Mouse (Mus musculus): ENCODE data around the gene Vamp1. TPM values are rescaled to one million over a fixed set of nuclear protein-coding genes. Genes with fewer than 3 reads are reported as not detected.
A peak's percentile ranks its signal among the peaks of the same experiment; 100 is the strongest.

Vamp1 gene
- polyA plus RNA-seq, 1 experiment from 2014 or later, result 7.5 TPM

DNA sequence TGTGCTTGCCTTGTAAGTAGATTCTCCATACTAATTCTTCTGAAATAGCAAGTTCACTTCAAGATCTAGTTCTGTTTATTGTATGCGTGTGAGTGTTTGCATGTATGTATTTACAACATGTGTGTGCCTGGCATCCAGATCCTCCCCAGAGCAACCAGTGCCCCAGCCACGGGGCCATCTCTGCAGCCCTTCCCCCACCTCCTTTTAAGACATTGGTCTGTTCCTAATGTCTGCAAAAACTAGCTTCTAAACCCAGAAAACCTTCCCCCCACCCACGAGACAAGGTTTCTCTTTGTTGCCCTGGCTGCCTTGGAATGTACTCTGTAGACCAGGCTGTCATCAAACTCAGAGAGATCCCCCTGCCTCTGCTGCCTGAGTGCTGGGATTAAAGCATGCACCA lies 7.2 kb downstream of the Vamp1 start:
- no peak overlapping the region for H3K9ac ChIP-seq (replicated peaks; ENCODE audit: low read length)
- H3K27me3 ChIP-seq (ENCODE audit: insufficient read depth, low read length), result no peaks in the 10 kb centered on the region
- H3K9me3 ChIP-seq (ENCODE audit: low read length), result no peaks in the 10 kb centered on the region
- ATAC-seq (ENCODE audit: low FRiP score, low TSS enrichment), result no peak
- no peak overlapping the region for H3K4me3 ChIP-seq (ENCODE audit: low read length)
- no peaks in the 10 kb centered on the region for H3K4me1 ChIP-seq (ENCODE audit: insufficient read depth, low read length)
- no peak overlapping the region for H3K4me2 ChIP-seq (replicated peaks; ENCODE audit: low read depth, low read length)
- no peak overlapping the region for H3K27ac ChIP-seq (ENCODE audit: low read length)
- H3K36me3 ChIP-seq (ENCODE audit: insufficient read depth, low read length), result peaks cover 5% of the 10 kb centered on the region; the same call in 1 of the 2 replicates
- 79% methylated on average over 3 of the region's 3 CpGs for WGBS

DNA sequence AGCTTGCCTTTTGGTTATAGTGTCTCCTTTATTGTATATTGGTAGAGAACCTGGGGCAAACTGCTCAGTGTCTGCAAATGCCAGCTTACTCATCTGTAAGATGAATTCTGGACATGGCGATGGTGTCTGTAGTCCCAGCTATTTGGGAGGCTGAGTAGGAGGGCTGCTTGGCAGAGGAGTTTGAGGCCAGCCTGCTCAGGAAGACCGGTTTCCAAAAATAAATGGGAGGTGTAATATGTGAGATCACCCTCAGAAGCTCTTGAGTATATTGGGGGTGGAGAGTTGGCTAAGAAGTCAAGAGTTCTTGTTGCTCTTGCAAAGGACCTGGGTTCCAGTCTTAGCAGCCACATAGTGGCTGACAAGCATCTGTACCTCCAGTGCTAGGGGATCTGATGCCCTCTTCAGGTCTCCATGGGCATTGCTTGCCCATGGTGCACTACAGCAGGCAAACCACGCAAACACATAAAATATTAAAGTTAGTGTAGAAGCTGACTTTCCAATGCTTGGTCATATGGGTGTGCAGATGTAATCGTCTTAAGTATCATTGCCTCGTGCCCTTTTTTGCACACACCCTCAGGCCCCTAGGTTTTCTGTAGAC lies 10.3 kb downstream of the Vamp1 start:
- ATAC-seq (ENCODE audit: low FRiP score, low TSS enrichment), result no peak
- WGBS, result 83% methylated on average over 5 of the region's 5 CpGs
- no peak overlapping the region for H3K4me2 ChIP-seq (replicated peaks; ENCODE audit: low read depth, low read length)
- H3K27ac ChIP-seq (ENCODE audit: low read length), result no peak overlapping the region
- no peak overlapping the region for H3K9ac ChIP-seq (replicated peaks; ENCODE audit: low read length)
- 0 out of 2 replicates have a peak, but pooled peaks cover 4% of the 10 kb centered on the region for H3K4me1 ChIP-seq (ENCODE audit: insufficient read depth, low read length)
- H3K9me3 ChIP-seq (ENCODE audit: low read length), result no peaks in the 10 kb centered on the region
- no peaks in the 10 kb centered on the region for H3K27me3 ChIP-seq (ENCODE audit: insufficient read depth, low read length)
- peaks cover 5% of the 10 kb centered on the region; the same call in 1 of the 2 replicates for H3K36me3 ChIP-seq (ENCODE audit: insufficient read depth, low read length)
- no peak overlapping the region for H3K4me3 ChIP-seq (ENCODE audit: low read length)

- Histone ChIP-seq H3K27ac (ENCODE audit: low read length) (no peak overlapping the region), H3K9me3 (ENCODE audit: low read length) (no peaks in the 10 kb centered on the region), H3K4me1 (ENCODE audit: insufficient read depth, low read length) (peaks cover 18% of the 10 kb centered on the region), H3K27me3 (ENCODE audit: insufficient read depth, low read length) (no peaks in the 10 kb centered on the region), H3K4me3 (ENCODE audit: low read length) (no peak overlapping the region), H3K4me2 (replicated peaks; ENCODE audit: low read depth, low read length) (peak overlapping the region; percentile 86; the same call in 1 of the 2 replicates), H3K9ac (replicated peaks; ENCODE audit: low read length) (no peak overlapping the region), H3K36me3 (ENCODE audit: insufficient read depth, low read length) (no peaks in the 10 kb centered on the region)
- 60% methylated on average over 9 of the region's 9 CpGs for WGBS
- no peak for ATAC-seq (ENCODE audit: low FRiP score, low TSS enrichment)
Measured at GRCm38 (mm10) chr6:125230571-125230970, 15.2 kb downstream of the Vamp1 start.

DNA sequence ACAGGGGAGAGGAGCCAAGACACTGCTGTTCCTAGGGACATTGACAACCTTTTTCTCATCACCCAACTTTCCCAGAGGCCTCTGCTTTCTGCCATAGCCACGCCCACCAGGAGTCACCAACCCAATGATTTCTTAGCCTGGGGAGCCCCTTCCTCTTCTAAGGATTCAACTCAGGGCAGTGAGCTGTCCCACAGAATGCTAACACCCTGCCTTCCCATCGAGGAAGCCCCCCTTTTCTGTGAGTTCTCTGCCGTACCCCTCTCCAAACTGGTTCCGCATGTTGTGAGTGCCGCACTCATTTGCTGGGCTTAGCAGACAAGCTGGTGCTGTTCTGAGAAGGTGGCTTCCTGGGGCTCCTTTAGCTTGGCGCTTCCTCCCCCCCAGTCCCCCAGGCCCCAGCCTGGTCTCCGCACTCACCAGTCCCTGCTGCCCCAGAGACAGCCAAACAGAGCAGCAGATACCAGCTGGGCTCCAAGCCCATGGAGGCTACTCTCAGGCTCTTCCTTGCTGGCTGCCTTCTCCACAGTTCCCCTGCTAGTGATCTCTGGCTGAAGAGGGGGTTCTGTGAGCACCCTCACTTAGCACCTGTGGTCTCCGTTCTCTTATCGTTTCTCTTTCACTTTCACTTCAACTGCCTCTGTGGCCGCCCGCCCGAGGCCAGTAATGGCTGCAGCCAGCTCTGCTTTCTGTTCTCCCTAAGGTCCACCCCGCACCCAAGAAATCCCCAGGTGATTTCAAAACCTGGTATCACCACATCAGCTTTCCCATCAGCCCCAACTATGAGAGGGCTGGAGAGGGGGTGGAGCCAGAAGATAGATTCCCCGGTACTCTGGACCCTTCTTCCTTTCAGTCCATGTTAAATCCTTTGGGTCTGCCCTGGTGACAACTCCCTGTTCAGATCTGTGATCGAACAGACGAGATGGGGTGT lies 16.0 kb downstream of the Vamp1 start, which contains the start of gene Tapbpl:
TSS of gene Tapbpl (minus strand) at position 744 of the 928 bp plus-strand sequence.
- H3K4me2 ChIP-seq (replicated peaks; ENCODE audit: low read depth, low read length), result peak within 1 kb of the TSS; percentile 86
- peak; percentile 66 for ATAC-seq (ENCODE audit: low FRiP score, low TSS enrichment)
- WGBS, result 4% methylated on average over 16 of the region's 16 CpGs

DNA sequence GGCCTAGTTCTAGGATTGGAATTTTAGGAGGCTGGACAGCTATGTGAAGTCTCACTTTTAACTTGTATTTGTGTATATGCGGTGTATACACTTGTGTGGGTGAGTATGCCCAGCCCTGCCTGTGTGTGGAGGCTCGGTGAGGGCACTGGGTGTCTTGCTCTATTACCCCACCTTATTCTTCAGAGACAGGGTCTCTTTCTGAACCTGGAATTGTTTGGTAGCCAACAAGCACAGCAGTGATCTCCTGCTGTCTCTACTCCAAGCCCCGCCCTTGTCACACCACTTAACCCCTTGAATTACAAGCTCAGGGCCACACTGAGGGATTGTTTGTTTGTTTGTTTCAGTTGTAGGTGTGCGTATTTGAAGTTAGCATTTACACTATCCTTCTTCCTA lies 16.7 kb downstream of the Vamp1 start:
- Histone ChIP-seq H3K4me2 (replicated peaks; ENCODE audit: low read depth, low read length) (peak overlapping the region; percentile 86), H3K9ac (replicated peaks; ENCODE audit: low read length) (peak overlapping the region; percentile 76), H3K9me3 (ENCODE audit: low read length) (no peaks in the 10 kb centered on the region), H3K27me3 (ENCODE audit: insufficient read depth, low read length) (no peaks in the 10 kb centered on the region), H3K36me3 (ENCODE audit: insufficient read depth, low read length) (no peaks in the 10 kb centered on the region), H3K4me1 (ENCODE audit: insufficient read depth, low read length) (peaks cover 22% of the 10 kb centered on the region), H3K27ac (ENCODE audit: low read length) (peak overlapping the region; percentile 54), H3K4me3 (ENCODE audit: low read length) (peak overlapping the region; percentile 55)
- WGBS, result 53% methylated on average over 4 of the region's 4 CpGs
- ATAC-seq (ENCODE audit: low FRiP score, low TSS enrichment), result peak; percentile 24; the same call in 1 of the 2 replicates

More for the DNA sequence above, 16.0 kb downstream of the Vamp1 start, which contains the start of gene Tapbpl:
- Histone ChIP-seq H3K27me3 (ENCODE audit: insufficient read depth, low read length) (no peaks in the 10 kb centered on the region), H3K36me3 (ENCODE audit: insufficient read depth, low read length) (no peaks in the 10 kb centered on the region), H3K4me3 (ENCODE audit: low read length) (peak within 1 kb of the TSS; percentile 55), H3K4me1 (ENCODE audit: insufficient read depth, low read length) (peaks cover 19% of the 10 kb centered on the region), H3K9ac (replicated peaks; ENCODE audit: low read length) (peak within 1 kb of the TSS; percentile 76), H3K9me3 (ENCODE audit: low read length) (no peaks in the 10 kb centered on the region), H3K27ac (ENCODE audit: low read length) (peak within 1 kb of the TSS; percentile 54)

DNA sequence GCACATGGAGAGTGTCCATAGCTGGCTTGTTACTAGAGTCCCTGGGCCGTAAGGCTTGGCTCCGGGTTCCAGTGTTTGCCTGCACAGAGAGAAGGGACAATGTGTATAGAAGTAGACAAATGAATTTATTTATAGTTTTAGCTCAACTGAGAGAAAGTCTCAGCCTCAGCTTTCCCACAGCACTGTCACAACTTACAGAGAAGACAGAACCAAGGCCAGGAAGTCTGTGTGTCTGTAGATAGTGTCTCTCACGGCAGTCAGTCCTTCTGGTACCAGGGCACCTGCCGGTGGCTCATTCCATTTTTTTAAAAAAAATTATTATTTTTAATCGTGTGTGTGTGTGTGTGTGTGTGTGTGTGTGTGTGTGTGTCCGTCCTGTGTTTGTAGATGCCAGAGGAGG lies 17.2 kb downstream of the Vamp1 start:
- Histone ChIP-seq H3K27ac (ENCODE audit: low read length) (no peak overlapping the region), H3K9me3 (ENCODE audit: low read length) (no peaks in the 10 kb centered on the region), H3K4me1 (ENCODE audit: insufficient read depth, low read length) (peaks cover 22% of the 10 kb centered on the region), H3K4me3 (ENCODE audit: low read length) (no peak overlapping the region), H3K4me2 (replicated peaks; ENCODE audit: low read depth, low read length) (no peak overlapping the region), H3K9ac (replicated peaks; ENCODE audit: low read length) (no peak overlapping the region; the same call in 1 of the 2 replicates), H3K27me3 (ENCODE audit: insufficient read depth, low read length) (no peaks in the 10 kb centered on the region), H3K36me3 (ENCODE audit: insufficient read depth, low read length) (no peaks in the 10 kb centered on the region)
- no peak for ATAC-seq (ENCODE audit: low FRiP score, low TSS enrichment)
- 82% methylated on average over 6 of the region's 6 CpGs for WGBS

GRCm38 (mm10) chr6:125233816-125234519 lies 18.6 kb downstream of the Vamp1 start:
- no peak for ATAC-seq (ENCODE audit: low FRiP score, low TSS enrichment)
- 68% methylated on average over 7 of the region's 7 CpGs for WGBS

DNA sequence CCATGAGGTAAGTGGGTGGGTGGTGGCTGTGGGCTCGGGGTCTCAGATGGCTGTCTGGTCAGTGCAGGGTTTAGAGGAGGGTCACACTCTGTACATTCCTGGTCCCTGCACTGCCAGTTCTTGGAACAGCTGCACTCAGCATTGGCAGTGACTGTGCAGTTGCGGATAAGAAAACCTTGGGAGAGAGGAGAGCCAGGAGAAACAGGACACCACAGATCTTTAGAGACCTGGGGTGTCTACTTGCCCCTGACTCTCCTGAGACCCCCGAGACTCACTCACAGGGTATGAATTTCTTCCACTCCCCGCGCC lies 19.1 kb downstream of the Vamp1 start:
- no peak for ATAC-seq (ENCODE audit: low FRiP score, low TSS enrichment)

More at GRCm38 (mm10) chr6:125233816-125234519, 18.6 kb downstream of the Vamp1 start:
- H3K4me2 ChIP-seq (replicated peaks; ENCODE audit: low read depth, low read length), result no peak overlapping the region
- no peaks in the 10 kb centered on the region for H3K27me3 ChIP-seq (ENCODE audit: insufficient read depth, low read length)
- no peak overlapping the region for H3K9ac ChIP-seq (replicated peaks; ENCODE audit: low read length)
- H3K27ac ChIP-seq (ENCODE audit: low read length), result no peak overlapping the region
- H3K4me3 ChIP-seq (ENCODE audit: low read length), result no peak overlapping the region
- peaks cover 25% of the 10 kb centered on the region for H3K4me1 ChIP-seq (ENCODE audit: insufficient read depth, low read length)
- no peaks in the 10 kb centered on the region for H3K9me3 ChIP-seq (ENCODE audit: low read length)
- H3K36me3 ChIP-seq (ENCODE audit: insufficient read depth, low read length), result no peaks in the 10 kb centered on the region

DNA sequence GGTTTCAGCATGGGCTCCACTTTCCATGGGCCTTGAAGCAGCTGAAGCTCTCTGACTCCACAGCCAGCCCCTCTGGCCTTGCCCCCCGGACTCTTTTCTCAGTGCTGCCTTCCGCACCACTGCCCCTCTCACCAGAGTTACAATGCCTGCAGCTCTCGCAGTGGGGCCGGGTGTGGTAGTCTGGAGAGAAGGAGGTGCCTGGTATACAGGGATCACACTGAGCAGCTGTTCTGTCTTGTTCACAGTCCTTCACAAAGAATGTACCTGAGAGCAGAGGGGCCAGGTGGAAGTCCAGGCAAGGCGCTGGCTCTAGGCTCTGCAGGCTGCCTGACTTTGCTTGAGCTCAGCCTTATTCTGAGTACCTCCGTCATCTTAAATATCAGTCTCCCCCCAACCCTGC lies 21.0 kb downstream of the Vamp1 start:
- no peak overlapping the region for H3K4me3 ChIP-seq (ENCODE audit: low read length)
- WGBS, result 55% methylated on average over 6 of the region's 6 CpGs
- H3K4me1 ChIP-seq (ENCODE audit: insufficient read depth, low read length), result peaks cover 19% of the 10 kb centered on the region
- no peak overlapping the region for H3K9ac ChIP-seq (replicated peaks; ENCODE audit: low read length)
- no peak overlapping the region for H3K4me2 ChIP-seq (replicated peaks; ENCODE audit: low read depth, low read length)
- H3K27ac ChIP-seq (ENCODE audit: low read length), result no peak overlapping the region
- no peaks in the 10 kb centered on the region for H3K9me3 ChIP-seq (ENCODE audit: low read length)
- no peaks in the 10 kb centered on the region for H3K36me3 ChIP-seq (ENCODE audit: insufficient read depth, low read length)
- H3K27me3 ChIP-seq (ENCODE audit: insufficient read depth, low read length), result no peaks in the 10 kb centered on the region
- ATAC-seq (ENCODE audit: low FRiP score, low TSS enrichment), result no peak

More for the DNA sequence above, 19.1 kb downstream of the Vamp1 start:
- Histone ChIP-seq H3K9me3 (ENCODE audit: low read length) (no peaks in the 10 kb centered on the region), H3K4me3 (ENCODE audit: low read length) (no peak overlapping the region), H3K9ac (replicated peaks; ENCODE audit: low read length) (no peak overlapping the region), H3K4me1 (ENCODE audit: insufficient read depth, low read length) (peaks cover 25% of the 10 kb centered on the region), H3K36me3 (ENCODE audit: insufficient read depth, low read length) (no peaks in the 10 kb centered on the region), H3K4me2 (replicated peaks; ENCODE audit: low read depth, low read length) (no peak overlapping the region), H3K27ac (ENCODE audit: low read length) (no peak overlapping the region), H3K27me3 (ENCODE audit: insufficient read depth, low read length) (no peaks in the 10 kb centered on the region)
- 62% methylated on average over 5 of the region's 5 CpGs for WGBS
